Mouse (Mus musculus) lung, adult 2 months (tissue): ENCODE data around the gene Srgap2. TPM values are rescaled to one million over a fixed set of nuclear protein-coding genes. Genes with fewer than 3 reads are reported as not detected.
A peak's percentile ranks its signal among the peaks of the same experiment; 100 is the strongest.

Experiments
- DNase-seq: peaks from one replicate; pipeline ENCODE4 v3.0.0; 2022
- H3K4me1 ChIP-seq: fragments of 200-500 bp; 2 replicates; pipeline ENCODE4 v1.6.1; 2011; ENCODE audit warnings: low read length; ENCODE audit not compliant: control insufficient read depth, insufficient read depth
- H3K4me3 ChIP-seq: fragments of 200-500 bp; replicated peaks from 2 replicates; pipeline ENCODE3; 2011; ENCODE audit warnings: low read depth, mild to moderate bottlenecking, control low read depth, low read length; ENCODE audit errors: extremely low read depth
- CTCF ChIP-seq: fragments of 200-500 bp; IDR thresholded peaks from 2 replicates; pipeline ENCODE4 v1.5.1; 2011; ENCODE audit warnings: mild to moderate bottlenecking, low read length, control low read depth; ENCODE audit not compliant: insufficient read depth
- POLR2A ChIP-seq: fragments of 200-500 bp; IDR thresholded peaks from 2 replicates; pipeline ENCODE4 v1.6.1; 2011; ENCODE audit warnings: low read depth, mild to moderate bottlenecking, control low read depth, low read length, borderline replicate concordance; ENCODE audit errors: extremely low read depth
- WGBS: fragments of 180-500 bp; shearing (Covaris S2); methylation state at CpG from one replicate; pipeline ENCODE4 v1.1.7; 2018; 5-methylcytosine and 5-hydroxymethylcytosine counted together
- polyA plus RNA-seq: library from polyadenylated mRNA; depleted of rRNA; stranded (reverse); fragments of >200 nt; gene quantifications from 2 replicates; pipeline ENCODE4 v1.2.3, GENCODE M21; 2012

The Srgap2 gene
- polyA plus RNA-seq, 1 experiment, result 34.8 TPM

- DNase-seq, result no peak
- TF ChIP-seq CTCF, result no peak
- TF ChIP-seq POLR2A, result no peak
- WGBS, result 65% methylated on average over 5 of the region's 5 CpGs
- H3K4me1 ChIP-seq, result no peaks in the 10 kb centered on the region
- H3K4me3 ChIP-seq, result no peak overlapping the region
Measured at GRCm38 (mm10) chr1:131286803-131287202, 240.3 kb downstream of the Srgap2 start.

- no peak overlapping the region for H3K4me3 ChIP-seq
- no peak for DNase-seq
- 79% methylated on average over 4 of the region's 4 CpGs for WGBS
- no peak for TF ChIP-seq CTCF
- no peaks in the 10 kb centered on the region; the same call in 1 of the 2 replicates for H3K4me1 ChIP-seq
Measured at GRCm38 (mm10) chr1:131284616-131285015, 242.5 kb downstream of the Srgap2 start.

- 72% methylated on average over 1 of the region's 1 CpGs for WGBS
- DNase-seq, result no peak
Measured at GRCm38 (mm10) chr1:131284167-131284566, 243.0 kb downstream of the Srgap2 start.

GRCm38 (mm10) chr1:131281731-131282130, 245.4 kb downstream of the Srgap2 start:
- 49% methylated on average over 4 of the region's 4 CpGs for WGBS
- DNase-seq, result no peak
- TF ChIP-seq POLR2A, result no peak
- no peak for TF ChIP-seq CTCF
- no peak overlapping the region for H3K4me3 ChIP-seq
- H3K4me1 ChIP-seq, result no peaks in the 10 kb centered on the region; the same call in 1 of the 2 replicates

More at GRCm38 (mm10) chr1:131284167-131284566, 243.0 kb downstream of the Srgap2 start:
- H3K4me1 ChIP-seq, result no peaks in the 10 kb centered on the region; the same call in 1 of the 2 replicates
- no peak for TF ChIP-seq CTCF
- no peak for TF ChIP-seq POLR2A
- no peak overlapping the region for H3K4me3 ChIP-seq

DNA sequence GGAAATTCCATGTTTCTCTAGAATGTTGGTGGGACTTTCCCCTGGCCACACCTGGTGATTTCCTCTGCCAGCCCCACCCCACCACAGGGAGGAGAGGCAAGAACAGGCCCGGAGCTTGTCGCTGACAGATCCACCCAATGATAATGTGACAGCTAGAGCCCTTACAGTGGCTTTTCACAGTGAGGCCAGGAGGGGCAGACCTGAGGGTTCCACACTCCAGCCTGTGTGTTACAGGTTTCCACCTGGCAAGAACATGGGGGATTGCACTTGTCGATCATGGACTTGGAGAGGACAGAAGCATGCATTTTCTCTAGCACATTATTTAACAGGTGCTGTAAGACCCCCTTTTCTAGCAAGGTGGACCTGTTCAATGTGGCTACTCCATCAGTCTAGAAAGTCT, 246.9 kb downstream of the Srgap2 start:
- Histone ChIP-seq H3K4me3 (no peak overlapping the region), H3K4me1 (no peaks in the 10 kb centered on the region; the same call in 1 of the 2 replicates)
- TF ChIP-seq POLR2A (no peak), CTCF (no peak)
- 26% methylated on average over 3 of the region's 3 CpGs for WGBS
- no peak for DNase-seq

GRCm38 (mm10) chr1:131279456-131279776, 247.7 kb downstream of the Srgap2 start, which contains the start of gene Ikbke:
Gene Ikbke, minus strand, starts transcription at chr1:131279606.
- 20% methylated on average over 4 of the region's 4 CpGs for WGBS
- TF ChIP-seq CTCF (no peak), POLR2A (no peak)
- no peaks in the 10 kb centered on the region; the same call in 1 of the 2 replicates for H3K4me1 ChIP-seq
- no peak for DNase-seq
- H3K4me3 ChIP-seq, result peak within 1 kb of the TSS; percentile 58

- DNase-seq, result peak; percentile 19
- TF ChIP-seq CTCF, result no peak
- TF ChIP-seq POLR2A, result no peak
- peak overlapping the region; percentile 58 for H3K4me3 ChIP-seq
- 27% methylated on average over 8 of the region's 8 CpGs for WGBS
- no peaks in the 10 kb centered on the region; the same call in 1 of the 2 replicates for H3K4me1 ChIP-seq
Measured at GRCm38 (mm10) chr1:131278606-131279455, 248.3 kb downstream of the Srgap2 start.

DNA sequence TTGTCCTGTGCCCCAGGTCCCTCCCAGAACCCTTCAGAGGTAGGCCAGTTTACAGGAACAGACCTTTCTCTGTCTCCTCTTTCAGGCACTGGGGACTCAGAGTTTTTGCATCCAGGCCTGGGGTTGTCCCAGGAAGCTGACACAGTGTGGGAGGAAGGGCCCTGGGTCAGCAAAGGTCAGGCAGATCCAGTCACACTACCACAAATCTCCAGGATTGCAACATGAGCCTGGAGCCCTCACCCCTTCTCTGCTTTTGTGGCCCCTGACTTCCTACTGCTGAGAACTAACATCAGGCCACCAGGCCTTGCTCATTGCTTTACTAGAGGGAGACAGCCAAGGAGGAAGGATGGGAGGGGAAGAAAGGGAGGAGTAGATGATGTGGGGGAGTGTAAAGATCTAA, 250.3 kb downstream of the Srgap2 start:
- no peaks in the 10 kb centered on the region; the same call in 1 of the 2 replicates for H3K4me1 ChIP-seq
- DNase-seq, result no peak
- no peak overlapping the region for H3K4me3 ChIP-seq
- no peak for TF ChIP-seq CTCF
- no peak for TF ChIP-seq POLR2A

DNA sequence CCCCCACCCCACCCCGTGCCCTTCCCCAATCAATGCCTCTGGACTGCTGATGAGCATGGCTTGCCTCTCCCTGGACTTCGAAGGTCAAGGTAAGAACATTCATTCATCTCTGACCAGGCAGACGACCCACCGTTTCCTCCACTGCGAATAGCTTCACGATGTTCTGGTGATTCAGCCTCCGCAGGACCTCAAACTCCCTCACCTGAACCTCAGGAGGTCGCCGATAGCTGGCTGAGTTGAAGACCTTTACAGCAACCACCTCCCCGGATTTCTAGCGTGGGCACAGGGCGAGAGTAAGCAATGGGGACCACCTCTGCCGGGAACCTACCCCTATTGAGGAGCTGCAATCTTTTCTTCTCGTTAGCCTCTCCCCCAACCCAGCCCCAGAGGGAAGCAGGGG, 251.6 kb downstream of the Srgap2 start:
- TF ChIP-seq CTCF (no peak), POLR2A (no peak)
- DNase-seq, result no peak
- Histone ChIP-seq H3K4me1 (no peaks in the 10 kb centered on the region; the same call in 1 of the 2 replicates), H3K4me3 (no peak overlapping the region)
- 70% methylated on average over 14 of the region's 14 CpGs for WGBS

DNA sequence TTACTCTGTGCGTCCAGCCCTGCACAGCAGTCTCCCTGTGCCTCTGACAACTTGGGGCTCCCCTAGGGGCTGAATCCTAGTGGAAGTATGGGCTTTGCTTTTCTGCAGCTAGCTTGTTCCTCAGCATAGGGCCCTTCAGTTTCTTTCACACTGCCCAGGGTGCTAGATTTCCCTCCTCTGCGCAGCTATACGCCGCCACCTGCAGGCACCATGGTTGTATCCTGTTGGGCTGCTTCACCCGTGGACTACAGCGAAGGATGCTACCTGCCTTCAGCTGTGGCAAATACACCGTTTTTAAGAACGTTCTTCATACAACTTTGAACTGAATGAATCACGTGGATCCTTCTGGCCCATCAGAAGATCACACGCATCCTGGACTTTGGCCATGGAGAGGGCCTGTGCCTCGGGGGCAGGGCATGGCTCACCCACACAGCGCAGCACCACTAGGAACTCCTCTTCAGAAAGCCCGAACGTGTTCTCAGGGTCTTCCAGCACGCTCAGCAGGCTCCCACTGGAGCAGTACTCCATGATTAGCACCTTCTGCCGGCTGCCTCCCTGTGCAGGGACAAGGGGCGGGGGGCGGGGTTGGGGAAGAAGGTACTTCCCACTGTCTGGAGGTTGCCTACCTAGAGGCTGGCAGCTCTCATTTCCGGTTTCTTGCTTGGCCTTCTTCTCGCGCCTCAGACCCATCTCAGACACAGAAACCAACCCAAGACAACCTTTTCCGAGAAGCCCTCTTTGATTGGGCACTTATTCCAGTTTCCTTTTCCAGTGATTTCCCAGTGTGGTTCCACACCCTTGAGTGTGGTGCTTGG, 252.2 kb downstream of the Srgap2 start:
- no peak for DNase-seq
- 53% methylated on average over 22 of the region's 22 CpGs for WGBS
- Histone ChIP-seq H3K4me3 (no peak overlapping the region), H3K4me1 (no peaks in the 10 kb centered on the region; the same call in 1 of the 2 replicates)
- TF ChIP-seq POLR2A (no peak), CTCF (no peak)
